Mouse (Mus musculus) spleen, adult 2 months (tissue): ENCODE data around the gene Tspan2.

ENCODE experiments used
- CTCF ChIP-seq: fragments of 200-500 bp; IDR thresholded peaks from 2 replicates; pipeline ENCODE4 v1.5.1; 2011; ENCODE audit warnings: mild to moderate bottlenecking, inconsistent platforms; ENCODE audit not compliant: insufficient read depth, insufficient read length, insufficient replicate concordance; ENCODE audit errors: extremely low read depth
- POLR2A ChIP-seq: fragments of 200-500 bp; IDR thresholded peaks from 2 replicates; pipeline ENCODE4 v1.6.1; 2011; ENCODE audit warnings: low read depth, low read length, inconsistent platforms

DNA sequence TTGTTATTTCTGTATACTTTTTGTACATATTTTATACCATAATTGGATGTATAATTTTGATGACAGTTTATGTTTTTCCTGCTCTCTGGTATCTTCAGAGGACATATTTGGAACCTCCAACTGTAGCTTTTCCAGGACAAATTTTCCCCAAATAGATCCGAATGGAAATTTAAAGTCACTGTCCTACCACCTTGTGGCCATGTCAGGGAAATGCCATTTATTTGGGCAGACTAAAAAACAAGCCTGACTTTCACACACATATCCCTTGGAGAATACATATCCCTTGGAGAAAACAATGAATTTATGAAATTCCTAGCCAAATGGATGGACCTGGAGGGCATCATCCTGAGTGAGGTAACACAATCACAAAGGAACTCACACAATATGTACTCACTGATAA, 108.1 kb downstream of the Tspan2 start:
- TF ChIP-seq POLR2A (no peak), CTCF (no peak)
